Mouse (Mus musculus) limb, embryonic 10.5 days (tissue): ENCODE data around the gene Acads. TPM values are rescaled to one million over a fixed set of nuclear protein-coding genes. Genes with fewer than 3 reads are reported as not detected.

Experiments used
- DNase-seq: peaks from one replicate; pipeline ENCODE4 v3.0.0-alpha.2; 2017; ENCODE audit warnings: low spot score
- H3K27ac ChIP-seq: fragments of 300-500 bp; sonication (generic); 2 replicates; pipeline ENCODE4 v1.5.1; 2016; ENCODE audit warnings: mild to moderate bottlenecking
- H3K27me3 ChIP-seq: fragments of 300-500 bp; sonication (generic); 2 replicates; pipeline ENCODE4 v1.6.1; 2016; ENCODE audit warnings: low read depth, mild to moderate bottlenecking; ENCODE audit not compliant: poor library complexity, severe bottlenecking
- H3K36me3 ChIP-seq: fragments of 300-500 bp; sonication (generic); 2 replicates; pipeline ENCODE4 v1.6.1; 2016; ENCODE audit warnings: mild to moderate bottlenecking, moderate library complexity
- H3K4me1 ChIP-seq: fragments of 300-500 bp; sonication (generic); 2 replicates; pipeline ENCODE4 v1.6.1; 2016
- H3K4me3 ChIP-seq: fragments of 300-500 bp; sonication (generic); 2 replicates; pipeline ENCODE4 v1.5.1; 2016; ENCODE audit warnings: mild to moderate bottlenecking, moderate library complexity
- H3K9me3 ChIP-seq: fragments of 300-500 bp; sonication (generic); replicated peaks from 2 replicates; pipeline ENCODE4 v1.6.1; 2016; ENCODE audit warnings: mild to moderate bottlenecking
- WGBS: fragments of 180-500 bp; shearing (Covaris S2); methylation state at CpG from one replicate; pipeline ENCODE4 v1.1.7; 2016; 5-methylcytosine and 5-hydroxymethylcytosine counted together
- polyA plus RNA-seq: library from polyadenylated mRNA; unstranded; fragments of >200 nt; fragmentation: Nextera tagmentation; extraction: Ambion mirVana; gene quantifications from 2 replicates; pipeline ENCODE4 v1.2.1, GENCODE M21; 2016

The Acads gene
- polyA plus RNA-seq, 1 experiment from 2014 or later, result 91.9 TPM

GRCm38 (mm10) chr5:115146747-115147130 lies 27.6 kb upstream of the Acads start:
- H3K9me3 ChIP-seq, result no peaks in the 10 kb centered on the region; the same call in 1 of the 2 replicates
- no peak for DNase-seq
- no peaks in the 10 kb centered on the region for H3K27me3 ChIP-seq
- H3K27ac ChIP-seq, result no peak overlapping the region
- peaks cover 95% of the 10 kb centered on the region for H3K36me3 ChIP-seq
- H3K4me1 ChIP-seq, result peaks cover 6% of the 10 kb centered on the region; the same call in 1 of the 2 replicates
- H3K4me3 ChIP-seq, result no peak overlapping the region

GRCm38 (mm10) chr5:115145976-115146746 lies 27.0 kb upstream of the Acads start:
- Histone ChIP-seq H3K27ac (no peak overlapping the region), H3K27me3 (no peaks in the 10 kb centered on the region), H3K4me3 (no peak overlapping the region), H3K36me3 (peaks cover 89% of the 10 kb centered on the region), H3K9me3 (no peaks in the 10 kb centered on the region; the same call in 1 of the 2 replicates), H3K4me1 (0 out of 2 replicates have a peak, but pooled peaks cover 2% of the 10 kb centered on the region)
- WGBS, result 83% methylated on average over 6 of the region's 6 CpGs
- no peak for DNase-seq

GRCm38 (mm10) chr5:115145253-115145968 lies 26.3 kb upstream of the Acads start:
- Histone ChIP-seq H3K9me3 (no peaks in the 10 kb centered on the region; the same call in 1 of the 2 replicates), H3K36me3 (peaks cover 82% of the 10 kb centered on the region), H3K4me3 (no peak overlapping the region), H3K27ac (no peak overlapping the region), H3K4me1 (peaks cover 8% of the 10 kb centered on the region), H3K27me3 (no peaks in the 10 kb centered on the region)
- 85% methylated on average over 11 of the region's 11 CpGs for WGBS
- no peak for DNase-seq

GRCm38 (mm10) chr5:115144471-115144870 lies 25.3 kb upstream of the Acads start:
- H3K36me3 ChIP-seq, result peaks cover 73% of the 10 kb centered on the region
- no peaks in the 10 kb centered on the region for H3K27me3 ChIP-seq
- WGBS, result 79% methylated on average over 6 of the region's 6 CpGs
- peaks cover 10% of the 10 kb centered on the region for H3K4me1 ChIP-seq
- DNase-seq, result no peak
- H3K9me3 ChIP-seq, result no peaks in the 10 kb centered on the region
- H3K4me3 ChIP-seq, result no peak overlapping the region
- no peak overlapping the region for H3K27ac ChIP-seq

- Histone ChIP-seq H3K36me3 (peaks cover 64% of the 10 kb centered on the region), H3K27me3 (no peaks in the 10 kb centered on the region), H3K4me1 (peaks cover 17% of the 10 kb centered on the region), H3K9me3 (no peaks in the 10 kb centered on the region), H3K4me3 (no peak overlapping the region), H3K27ac (0 out of 2 replicates have a peak overlapping the region, but pooled peaks have one; percentile 19)
- DNase-seq, result no peak
- WGBS, result 79% methylated on average over 10 of the region's 10 CpGs
These were observed 24.4 kb upstream of the Acads start for GRCm38 (mm10) chr5:115143552-115143951.

GRCm38 (mm10) chr5:115142166-115142697 lies 23.1 kb upstream of the Acads start:
- Histone ChIP-seq H3K27ac (no peak overlapping the region), H3K36me3 (peaks cover 51% of the 10 kb centered on the region), H3K4me3 (no peak overlapping the region), H3K9me3 (no peaks in the 10 kb centered on the region), H3K4me1 (peaks cover 17% of the 10 kb centered on the region), H3K27me3 (no peaks in the 10 kb centered on the region)
- no peak for DNase-seq
- 91% methylated on average over 9 of the region's 9 CpGs for WGBS

- Histone ChIP-seq H3K27me3 (no peaks in the 10 kb centered on the region), H3K36me3 (peaks cover 36% of the 10 kb centered on the region), H3K9me3 (no peaks in the 10 kb centered on the region), H3K4me3 (no peak overlapping the region), H3K27ac (no peak overlapping the region), H3K4me1 (peaks cover 17% of the 10 kb centered on the region)
- no peak for DNase-seq
- 53% methylated on average over 3 of the region's 3 CpGs for WGBS
These were observed 21.6 kb upstream of the Acads start for GRCm38 (mm10) chr5:115140726-115141125.

GRCm38 (mm10) chr5:115139124-115139523 lies 20.0 kb upstream of the Acads start:
- Histone ChIP-seq H3K27me3 (no peaks in the 10 kb centered on the region), H3K4me3 (no peak overlapping the region), H3K4me1 (peaks cover 18% of the 10 kb centered on the region), H3K27ac (no peak overlapping the region), H3K9me3 (no peaks in the 10 kb centered on the region), H3K36me3 (peaks cover 20% of the 10 kb centered on the region)
- no peak for DNase-seq
- 71% methylated on average over 4 of the region's 4 CpGs for WGBS

- Histone ChIP-seq H3K4me1 (peaks cover 27% of the 10 kb centered on the region), H3K27ac (peak within 1 kb of the TSS; percentile 91), H3K27me3 (no peaks in the 10 kb centered on the region), H3K36me3 (peaks cover 33% of the 10 kb centered on the region), H3K9me3 (no peaks in the 10 kb centered on the region), H3K4me3 (peak within 1 kb of the TSS; percentile 94)
- under 1% methylated on average over 78 of the region's 81 CpGs for WGBS
- DNase-seq, result peak; percentile 93
These were observed 15.4 kb upstream of the Acads start, which contains the start of gene Unc119b for GRCm38 (mm10) chr5:115134234-115135165. TSS of gene Unc119b (minus strand) at chr5:115134975.

GRCm38 (mm10) chr5:115133358-115134066 lies 14.4 kb upstream of the Acads start:
- Histone ChIP-seq H3K27me3 (no peaks in the 10 kb centered on the region), H3K9me3 (no peaks in the 10 kb centered on the region), H3K27ac (peak overlapping the region; percentile 91), H3K4me1 (peaks cover 20% of the 10 kb centered on the region), H3K36me3 (peaks cover 43% of the 10 kb centered on the region), H3K4me3 (peak overlapping the region; percentile 94)
- DNase-seq, result no peak
- 62% methylated on average over 6 of the region's 6 CpGs for WGBS

GRCm38 (mm10) chr5:115132465-115132864 lies 13.3 kb upstream of the Acads start:
- peaks cover 20% of the 10 kb centered on the region for H3K4me1 ChIP-seq
- no peak for DNase-seq
- no peak overlapping the region for H3K27ac ChIP-seq
- no peaks in the 10 kb centered on the region for H3K27me3 ChIP-seq
- peaks cover 53% of the 10 kb centered on the region for H3K36me3 ChIP-seq
- peak overlapping the region; percentile 94; the same call in 1 of the 2 replicates for H3K4me3 ChIP-seq
- WGBS, result 95% methylated on average over 8 of the region's 8 CpGs
- no peaks in the 10 kb centered on the region for H3K9me3 ChIP-seq

GRCm38 (mm10) chr5:115129328-115129727 lies 10.2 kb upstream of the Acads start:
- DNase-seq, result no peak
- Histone ChIP-seq H3K27ac (no peak overlapping the region), H3K4me3 (no peak overlapping the region), H3K36me3 (peaks cover 85% of the 10 kb centered on the region), H3K4me1 (peaks cover 28% of the 10 kb centered on the region), H3K9me3 (no peaks in the 10 kb centered on the region), H3K27me3 (no peaks in the 10 kb centered on the region)
- WGBS, result 91% methylated on average over 6 of the region's 6 CpGs
